Mouse (Mus musculus): Measurements from ENCODE around the gene Upf2. TPM values are rescaled to one million over a fixed set of nuclear protein-coding genes. Genes with fewer than 3 reads are reported as not detected.

Gene Upf2
- 10 to 100 TPM; 17.2 to 18.6 TPM for polyA plus RNA-seq (2017; shearing (Covaris generic))

GRCm38 (mm10) chr2:5950766-5951595, at the start of gene Upf2:
TSS of gene Upf2 (plus strand) at chr2:5951469.

GRCm38 (mm10) chr2:5942416-5943032, 8.7 kb upstream of the Upf2 start, which contains the start of gene Dhtkd1:
TSS of gene Dhtkd1 (minus strand) at chr2:5942792.

Other genes starting within 250 kb of the Upf2 start
- gene Camk1d, start 237.0 kb upstream of the Upf2 start, polyA plus RNA-seq (2017; shearing (Covaris generic)) = 10 to 100 TPM; 33.5 to 39.7 TPM
- 10 to 100 TPM; 31.8 to 32.6 TPM for gene Nudt5, start 106.5 kb upstream of the Upf2 start, polyA plus RNA-seq (2017; shearing (Covaris generic))
- gene Cdc123, start 106.3 kb upstream of the Upf2 start, polyA plus RNA-seq (2017; shearing (Covaris generic)) = 100 to 1,000 TPM; 168 to 187 TPM
- gene Gm13199, start 88.5 kb upstream of the Upf2 start, polyA plus RNA-seq (2017; shearing (Covaris generic)) = 1 to 10 TPM; 1.3 to 1.8 TPM
- gene Sec61a2, start 56.0 kb upstream of the Upf2 start, polyA plus RNA-seq (2017; shearing (Covaris generic)) = 10 to 100 TPM; 20.7 to 23.7 TPM
- 1 to 10 TPM in 1 of 2 experiments, under 1 TPM in 1; 0.64 to 2.1 TPM for gene Dhtkd1, start 8.7 kb upstream of the Upf2 start, polyA plus RNA-seq (2017; shearing (Covaris generic))
- gene Proser2, start 178.7 kb downstream of the Upf2 start, polyA plus RNA-seq (2017; shearing (Covaris generic)) = 1 to 10 TPM in 1 of 2 experiments, under 1 TPM in 1; 0.48 to 2.3 TPM

All from inflammation-experienced regulatory T-cells (primary cell).